Mouse (Mus musculus): ENCODE measurements around the gene Snph.

Gene Snph

GRCm38 (mm10) chr2:151602106-151602505 is 30.3 kb downstream of the Snph start:
- no peak for DNase-seq (ENCODE audit: low read depth)

- DNase-seq (ENCODE audit: low read depth): no peak
Observed at GRCm38 (mm10) chr2:151598068-151598467, 34.3 kb downstream of the Snph start.

GRCm38 (mm10) chr2:151587306-151587705 is 45.1 kb downstream of the Snph start:
- no peak for DNase-seq (ENCODE audit: low read depth)

GRCm38 (mm10) chr2:151586807-151587206 is 45.6 kb downstream of the Snph start:
- no peak for DNase-seq (ENCODE audit: low read depth)

GRCm38 (mm10) chr2:151585934-151586333 is 46.5 kb downstream of the Snph start:
- peak; percentile 48 for DNase-seq (ENCODE audit: low read depth)

- no peak for DNase-seq (ENCODE audit: low read depth)
Observed at GRCm38 (mm10) chr2:151580945-151581344, 51.4 kb downstream of the Snph start.

GRCm38 (mm10) chr2:151579183-151579582 is 53.2 kb downstream of the Snph start:
- no peak for DNase-seq (ENCODE audit: low read depth)

- DNase-seq (ENCODE audit: low read depth): peak; percentile 82
Observed at GRCm38 (mm10) chr2:151575699-151576389, 56.5 kb downstream of the Snph start.

- peak; percentile 56 for DNase-seq (ENCODE audit: low read depth)
Observed at GRCm38 (mm10) chr2:151575119-151575698, 57.2 kb downstream of the Snph start.

GRCm38 (mm10) chr2:151574607-151575006 is 57.8 kb downstream of the Snph start:
- DNase-seq (ENCODE audit: low read depth): no peak

- DNase-seq (ENCODE audit: low read depth): no peak
Observed at GRCm38 (mm10) chr2:151573667-151574066, 58.7 kb downstream of the Snph start.

GRCm38 (mm10) chr2:151571873-151572700 is 60.3 kb downstream of the Snph start, which contains the start of gene Sdcbp2:
Gene Sdcbp2, plus strand, starts transcription at chr2:151572622.
- peak; percentile 66 for DNase-seq (ENCODE audit: low read depth)

GRCm38 (mm10) chr2:151569452-151569851 is 62.9 kb downstream of the Snph start:
- DNase-seq (ENCODE audit: low read depth): peak; percentile 32

- no peak for DNase-seq (ENCODE audit: low read depth)
Observed at GRCm38 (mm10) chr2:151566856-151567255, 65.5 kb downstream of the Snph start.

GRCm38 (mm10) chr2:151564986-151565385 is 67.4 kb downstream of the Snph start:
- DNase-seq (ENCODE audit: low read depth): no peak

GRCm38 (mm10) chr2:151564006-151564405 is 68.4 kb downstream of the Snph start:
- DNase-seq (ENCODE audit: low read depth): peak; percentile 41

GRCm38 (mm10) chr2:151562930-151563921 is 69.2 kb downstream of the Snph start:
- peak; percentile 69 for DNase-seq (ENCODE audit: low read depth)

GRCm38 (mm10) chr2:151549615-151550121 is 82.7 kb downstream of the Snph start:
- no peak for DNase-seq (ENCODE audit: low read depth)

- no peak for DNase-seq (ENCODE audit: low read depth)
Observed at GRCm38 (mm10) chr2:151546571-151546970, 85.8 kb downstream of the Snph start.

- DNase-seq (ENCODE audit: low read depth): no peak
Observed at GRCm38 (mm10) chr2:151544673-151545072, 87.7 kb downstream of the Snph start.
